Mouse (Mus musculus): ENCODE results near the gene Kctd6.

- TF ChIP-seq CTCF (IDR thresholded peaks at IDR 0.05; ENCODE audit: control insufficient read depth, insufficient read depth, low read length) (no peak), POLR2A (IDR thresholded peaks at IDR 0.05; ENCODE audit: borderline replicate concordance, control insufficient read depth, low read depth, low read length) (no peak)
These were observed 2.2 kb downstream of the Kctd6 start for GRCm38 (mm10) chr14:8216100-8216499.

Measured in bone marrow, adult 2 months (tissue).